Mouse (Mus musculus) hindbrain, embryonic 12.5 days (tissue): ENCODE results near the gene Klhl41. TPM values are rescaled to one million over a fixed set of nuclear protein-coding genes. Genes with fewer than 3 reads are reported as not detected.
"Not testable (repeated sequence)": the region's sequence is repeated elsewhere in the genome, so short reads cannot be mapped to it uniquely, and the experiment has no call there.

Source experiments
- ATAC-seq: fragments of 200-750 bp; cut with Nextera tagmentation; 2 replicates; pipeline ENCODE4 v1.8.0; 2017; ENCODE audit warnings: moderate TSS enrichment; ENCODE audit not compliant: low FRiP score
- H3K27ac ChIP-seq: fragments of 300-500 bp; sonication (generic); 2 replicates; pipeline ENCODE4 v1.5.1; 2016; ENCODE audit warnings: mild to moderate bottlenecking
- H3K27me3 ChIP-seq: fragments of 300-500 bp; sonication (generic); 2 replicates; pipeline ENCODE4 v1.6.1; 2016; ENCODE audit warnings: mild to moderate bottlenecking
- H3K36me3 ChIP-seq: fragments of 300-500 bp; sonication (generic); 2 replicates; pipeline ENCODE4 v1.6.1; 2016; ENCODE audit warnings: mild to moderate bottlenecking
- H3K4me1 ChIP-seq: fragments of 300-500 bp; sonication (generic); 2 replicates; pipeline ENCODE4 v1.6.1; 2016
- H3K4me2 ChIP-seq: fragments of 300-500 bp; sonication (generic); replicated peaks from 2 replicates; pipeline ENCODE4 v1.6.1; 2016; ENCODE audit warnings: mild to moderate bottlenecking
- H3K4me3 ChIP-seq: fragments of 300-500 bp; sonication (generic); 2 replicates; pipeline ENCODE4 v1.5.1; 2016; ENCODE audit warnings: mild to moderate bottlenecking
- H3K9ac ChIP-seq: fragments of 300-500 bp; sonication (generic); 2 replicates; pipeline ENCODE4 v1.6.1; 2016; ENCODE audit warnings: mild to moderate bottlenecking, moderate library complexity
- H3K9me3 ChIP-seq: fragments of 300-500 bp; sonication (generic); replicated peaks from 2 replicates; pipeline ENCODE4 v1.6.1; 2016; ENCODE audit warnings: mild to moderate bottlenecking
- WGBS: fragments of 180-500 bp; shearing (Covaris S2); methylation state at CpG from one replicate; pipeline ENCODE4 v1.1.7; 2016; 5-methylcytosine and 5-hydroxymethylcytosine counted together
- polyA plus RNA-seq: library from polyadenylated mRNA; unstranded; fragments of >200 nt; fragmentation: Nextera tagmentation; extraction: Ambion mirVana; gene quantifications from 2 replicates; pipeline ENCODE4 v1.2.1, GENCODE M21; 2016

Gene Klhl41
- 1.5 and 4.2 TPM in 2 replicates for polyA plus RNA-seq

GRCm38 (mm10) chr2:69669853-69670252 lies at the start of gene Klhl41:
TSS of gene Klhl41 (plus strand) at chr2:69670120.
- H3K4me3 ChIP-seq = no peak within 1 kb of the TSS
- WGBS = 88% methylated on average over 9 of the region's 9 CpGs
- no peaks in the 10 kb centered on the region for H3K9me3 ChIP-seq
- no peaks in the 10 kb centered on the region for H3K27me3 ChIP-seq
- H3K36me3 ChIP-seq = peaks cover 9% of the 10 kb centered on the region; the same call in 1 of the 2 replicates
- H3K4me1 ChIP-seq = no peaks in the 10 kb centered on the region
- ATAC-seq = no peak
- H3K4me2 ChIP-seq = no peak within 1 kb of the TSS
- no peak within 1 kb of the TSS for H3K27ac ChIP-seq
- H3K9ac ChIP-seq = no peak within 1 kb of the TSS

- no peaks in the 10 kb centered on the region for H3K27me3 ChIP-seq
- no peaks in the 10 kb centered on the region for H3K4me1 ChIP-seq
- WGBS = 66% methylated on average over 17 of the region's 17 CpGs
- no peaks in the 10 kb centered on the region for H3K9me3 ChIP-seq
- no peak overlapping the region for H3K9ac ChIP-seq
- no peak overlapping the region for H3K4me2 ChIP-seq
- no peak overlapping the region for H3K4me3 ChIP-seq
- H3K27ac ChIP-seq = no peak overlapping the region
- no peaks in the 10 kb centered on the region for H3K36me3 ChIP-seq
- 0 out of 2 replicates have a peak, but pooled peaks have one; percentile 22 for ATAC-seq
Measured at GRCm38 (mm10) chr2:69629215-69629614, 40.7 kb upstream of the Klhl41 start.

GRCm38 (mm10) chr2:69629914-69630313 lies 40.0 kb upstream of the Klhl41 start:
- no peaks in the 10 kb centered on the region for H3K4me1 ChIP-seq
- no peak overlapping the region for H3K27ac ChIP-seq
- no peak overlapping the region for H3K9ac ChIP-seq
- no peaks in the 10 kb centered on the region for H3K27me3 ChIP-seq
- no peaks in the 10 kb centered on the region for H3K9me3 ChIP-seq
- H3K36me3 ChIP-seq = no peaks in the 10 kb centered on the region
- no peak overlapping the region for H3K4me2 ChIP-seq
- H3K4me3 ChIP-seq = no peak overlapping the region
- WGBS = 87% methylated on average over 6 of the region's 6 CpGs
- ATAC-seq = no peak

GRCm38 (mm10) chr2:69630792-69631191 lies 39.1 kb upstream of the Klhl41 start:
- Histone ChIP-seq H3K4me1 (no peaks in the 10 kb centered on the region), H3K4me2 (no peak overlapping the region), H3K27ac (no peak overlapping the region), H3K9me3 (no peaks in the 10 kb centered on the region), H3K27me3 (no peaks in the 10 kb centered on the region), H3K36me3 (no peaks in the 10 kb centered on the region), H3K9ac (no peak overlapping the region), H3K4me3 (no peak overlapping the region)
- no peak for ATAC-seq
- 89% methylated on average over 5 of the region's 5 CpGs for WGBS

- Histone ChIP-seq H3K4me1 (no peaks in the 10 kb centered on the region), H3K9me3 (no peaks in the 10 kb centered on the region), H3K36me3 (no peaks in the 10 kb centered on the region), H3K27me3 (no peaks in the 10 kb centered on the region), H3K4me2 (no peak overlapping the region), H3K27ac (no peak overlapping the region), H3K9ac (no peak overlapping the region), H3K4me3 (no peak overlapping the region)
- ATAC-seq = no peak
- 82% methylated on average over 2 of the region's 2 CpGs for WGBS
Measured at GRCm38 (mm10) chr2:69631449-69631848, 38.5 kb upstream of the Klhl41 start.

- H3K9me3 ChIP-seq = no peaks in the 10 kb centered on the region
- no peak for ATAC-seq
- 12% methylated on average over 11 of the region's 11 CpGs for WGBS
- H3K27me3 ChIP-seq = no peaks in the 10 kb centered on the region
- H3K4me1 ChIP-seq = no peaks in the 10 kb centered on the region
- H3K4me3 ChIP-seq = peak overlapping the region; percentile 29
- H3K9ac ChIP-seq = peak overlapping the region; percentile 49
- peak overlapping the region; percentile 46 for H3K4me2 ChIP-seq
- no peak overlapping the region for H3K27ac ChIP-seq
- H3K36me3 ChIP-seq = no peaks in the 10 kb centered on the region
Measured at GRCm38 (mm10) chr2:69635064-69635701, 34.7 kb upstream of the Klhl41 start.

GRCm38 (mm10) chr2:69635807-69636206 lies 34.1 kb upstream of the Klhl41 start:
- H3K27ac ChIP-seq = no peak overlapping the region
- no peaks in the 10 kb centered on the region for H3K4me1 ChIP-seq
- no peak for ATAC-seq
- WGBS = 68% methylated on average over 6 of the region's 6 CpGs
- no peaks in the 10 kb centered on the region for H3K36me3 ChIP-seq
- no peak overlapping the region for H3K4me3 ChIP-seq
- no peak overlapping the region for H3K4me2 ChIP-seq
- H3K9me3 ChIP-seq = no peaks in the 10 kb centered on the region
- H3K9ac ChIP-seq = no peak overlapping the region
- H3K27me3 ChIP-seq = no peaks in the 10 kb centered on the region

GRCm38 (mm10) chr2:69637989-69638388 lies 31.9 kb upstream of the Klhl41 start:
- H3K27me3 ChIP-seq, H3K9ac ChIP-seq, H3K4me2 ChIP-seq, H3K9me3 ChIP-seq, H3K4me1 ChIP-seq, H3K4me3 ChIP-seq, ATAC-seq, H3K36me3 ChIP-seq, H3K27ac ChIP-seq: not testable (repeated sequence)
- 66% methylated on average over 7 of the region's 7 CpGs for WGBS

- Histone ChIP-seq H3K27me3 (no peaks in the 10 kb centered on the region), H3K9me3 (no peaks in the 10 kb centered on the region), H3K4me3 (no peak overlapping the region), H3K4me1 (no peaks in the 10 kb centered on the region), H3K27ac (no peak overlapping the region), H3K36me3 (no peaks in the 10 kb centered on the region), H3K9ac (no peak overlapping the region), H3K4me2 (0 out of 2 replicates have a peak overlapping the region, but pooled peaks have one; percentile 8)
- peak; percentile 38 for ATAC-seq
- 56% methylated on average over 10 of the region's 10 CpGs for WGBS
Measured at GRCm38 (mm10) chr2:69640100-69640499, 29.8 kb upstream of the Klhl41 start.

- no peaks in the 10 kb centered on the region; the same call in 1 of the 2 replicates for H3K36me3 ChIP-seq
- no peak overlapping the region for H3K4me2 ChIP-seq
- peaks cover 12% of the 10 kb centered on the region for H3K4me1 ChIP-seq
- no peak overlapping the region for H3K27ac ChIP-seq
- no peaks in the 10 kb centered on the region for H3K9me3 ChIP-seq
- H3K9ac ChIP-seq = no peak overlapping the region
- no peak overlapping the region for H3K4me3 ChIP-seq
- no peak for ATAC-seq
- H3K27me3 ChIP-seq = no peaks in the 10 kb centered on the region
- 96% methylated on average over 11 of the region's 11 CpGs for WGBS
Measured at GRCm38 (mm10) chr2:69644968-69645617, 24.8 kb upstream of the Klhl41 start.

- Histone ChIP-seq H3K9ac (peak within 1 kb of the TSS; percentile 82), H3K36me3 (no peaks in the 10 kb centered on the region; the same call in 1 of the 2 replicates), H3K27ac (peak within 1 kb of the TSS; percentile 35; the same call in 1 of the 2 replicates), H3K9me3 (no peaks in the 10 kb centered on the region), H3K4me2 (peak within 1 kb of the TSS; percentile 77), H3K4me1 (peaks cover 12% of the 10 kb centered on the region), H3K27me3 (no peaks in the 10 kb centered on the region), H3K4me3 (peak within 1 kb of the TSS; percentile 85)
- WGBS = 3% methylated on average over 43 of the region's 43 CpGs
- ATAC-seq = peak; percentile 94
Measured at GRCm38 (mm10) chr2:69646726-69647490, 23.0 kb upstream of the Klhl41 start, which contains the start of gene Bbs5. TSS of gene Bbs5 (plus strand) at chr2:69647171.

GRCm38 (mm10) chr2:69649716-69650115 lies 20.2 kb upstream of the Klhl41 start:
- no peak overlapping the region for H3K9ac ChIP-seq
- no peak overlapping the region for H3K4me2 ChIP-seq
- H3K27ac ChIP-seq = no peak overlapping the region
- peaks cover 8% of the 10 kb centered on the region; the same call in 1 of the 2 replicates for H3K36me3 ChIP-seq
- H3K4me3 ChIP-seq = no peak overlapping the region
- H3K9me3 ChIP-seq = no peaks in the 10 kb centered on the region
- WGBS = 86% methylated on average over 5 of the region's 5 CpGs
- H3K27me3 ChIP-seq = no peaks in the 10 kb centered on the region
- no peak for ATAC-seq
- H3K4me1 ChIP-seq = peaks cover 12% of the 10 kb centered on the region
